Mouse (Mus musculus) limb, embryonic 15.5 days (tissue): ENCODE measurements around the gene Banp. TPM values are rescaled to one million over a fixed set of nuclear protein-coding genes. Genes with fewer than 3 reads are reported as not detected.

Source experiments
- ATAC-seq: fragments of 200-750 bp; cut with Nextera tagmentation; 2 replicates; pipeline ENCODE4 v1.8.0; 2017; ENCODE audit warnings: low read depth, moderate TSS enrichment; ENCODE audit not compliant: insufficient number of reproducible peaks, low FRiP score, low TSS enrichment
- H3K27ac ChIP-seq: fragments of 300-500 bp; sonication (generic); 2 replicates; pipeline ENCODE4 v1.5.1; 2015; ENCODE audit warnings: moderate library complexity, mild to moderate bottlenecking, inconsistent platforms
- H3K27me3 ChIP-seq: fragments of 300-500 bp; sonication (generic); 2 replicates; pipeline ENCODE4 v1.6.1; 2015; ENCODE audit warnings: inconsistent platforms
- H3K36me3 ChIP-seq: fragments of 300-500 bp; sonication (generic); 2 replicates; pipeline ENCODE4 v1.6.1; 2015; ENCODE audit warnings: inconsistent platforms
- H3K4me1 ChIP-seq: fragments of 300-500 bp; sonication (generic); 2 replicates; pipeline ENCODE4 v1.6.1; 2015; ENCODE audit warnings: inconsistent platforms
- H3K4me2 ChIP-seq: fragments of 300-500 bp; sonication (generic); 2 replicates; pipeline ENCODE4 v1.6.1; 2015; ENCODE audit warnings: mild to moderate bottlenecking, inconsistent platforms
- H3K4me3 ChIP-seq: fragments of 300-500 bp; sonication (generic); 2 replicates; pipeline ENCODE4 v1.5.1; 2015; ENCODE audit warnings: mild to moderate bottlenecking, inconsistent platforms
- H3K9ac ChIP-seq: fragments of 300-500 bp; sonication (generic); 2 replicates; pipeline ENCODE4 v1.6.1; 2015; ENCODE audit warnings: inconsistent platforms
- H3K9me3 ChIP-seq: fragments of 300-500 bp; sonication (generic); 2 replicates; pipeline ENCODE4 v1.6.1; 2016; ENCODE audit warnings: inconsistent platforms
- WGBS: fragments of 180-500 bp; shearing (Covaris S2); methylation state at CpG from one replicate; pipeline ENCODE4 v1.1.7; 2015; 5-methylcytosine and 5-hydroxymethylcytosine counted together
- polyA plus RNA-seq: library from polyadenylated mRNA; unstranded; fragments of >200 nt; fragmentation: Nextera tagmentation; extraction: Ambion mirVana; gene quantifications from 2 replicates; pipeline ENCODE4 v1.2.1, GENCODE M21; 2015

Gene Banp
- polyA plus RNA-seq, 1 experiment from 2014 or later: 42.3 TPM

GRCm38 (mm10) chr8:121944831-121945230 is 4.7 kb upstream of the Banp start, which contains the start of gene Car5a:
Gene Car5a, minus strand, starts transcription at chr8:121944904.
- no peak for ATAC-seq
- peaks cover 32% of the 10 kb centered on the region for H3K4me1 ChIP-seq
- no peaks in the 10 kb centered on the region for H3K36me3 ChIP-seq
- no peaks in the 10 kb centered on the region for H3K9me3 ChIP-seq
- H3K4me3 ChIP-seq: no peak within 1 kb of the TSS
- no peak within 1 kb of the TSS for H3K9ac ChIP-seq
- no peak within 1 kb of the TSS for H3K27ac ChIP-seq
- H3K4me2 ChIP-seq: no peak within 1 kb of the TSS
- H3K27me3 ChIP-seq: no peaks in the 10 kb centered on the region

DNA sequence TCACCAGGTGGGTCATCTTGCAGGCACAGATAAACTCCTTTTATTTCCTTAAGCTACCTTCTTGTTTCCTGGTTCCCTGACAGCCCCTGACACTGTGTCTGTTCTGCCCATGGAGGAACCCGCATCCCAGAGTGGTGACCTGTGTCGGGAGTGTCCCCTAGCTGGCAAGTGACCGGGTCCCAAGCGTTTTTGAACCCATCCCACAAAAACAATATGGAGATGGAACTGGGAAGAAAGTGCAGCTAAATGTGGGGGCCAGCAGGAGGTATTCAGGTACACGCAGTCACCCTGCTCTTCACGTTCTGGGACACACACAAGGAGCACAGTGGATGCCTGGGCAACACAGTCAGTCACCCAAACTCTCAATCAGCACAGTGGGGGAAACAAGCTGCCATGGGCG is 3.2 kb upstream of the Banp start:
- WGBS: 86% methylated on average over 7 of the region's 7 CpGs
- no peak overlapping the region for H3K27ac ChIP-seq

GRCm38 (mm10) chr8:121947047-121947752 is 2.4 kb upstream of the Banp start:
- no peaks in the 10 kb centered on the region for H3K27me3 ChIP-seq
- H3K36me3 ChIP-seq: no peaks in the 10 kb centered on the region
- peak overlapping the region; percentile 88 for H3K27ac ChIP-seq
- H3K9me3 ChIP-seq: no peaks in the 10 kb centered on the region
- H3K4me2 ChIP-seq: peak overlapping the region; percentile 67
- ATAC-seq: no peak
- WGBS: 33% methylated on average over 19 of the region's 19 CpGs
- peak overlapping the region; percentile 14; the same call in 1 of the 2 replicates for H3K9ac ChIP-seq
- peaks cover 41% of the 10 kb centered on the region for H3K4me1 ChIP-seq
- H3K4me3 ChIP-seq: peak overlapping the region; percentile 37

More for the DNA sequence above, 3.2 kb upstream of the Banp start:
- H3K9me3 ChIP-seq: no peaks in the 10 kb centered on the region
- H3K4me1 ChIP-seq: peaks cover 34% of the 10 kb centered on the region
- no peaks in the 10 kb centered on the region for H3K27me3 ChIP-seq
- no peak for ATAC-seq
- no peak overlapping the region for H3K9ac ChIP-seq
- no peak overlapping the region for H3K4me3 ChIP-seq
- no peaks in the 10 kb centered on the region for H3K36me3 ChIP-seq
- H3K4me2 ChIP-seq: no peak overlapping the region

GRCm38 (mm10) chr8:121947753-121948141 is 1.8 kb upstream of the Banp start:
- peak overlapping the region; percentile 37 for H3K4me3 ChIP-seq
- H3K27me3 ChIP-seq: no peaks in the 10 kb centered on the region
- H3K9me3 ChIP-seq: no peaks in the 10 kb centered on the region
- peak overlapping the region; percentile 88 for H3K27ac ChIP-seq
- peaks cover 2% of the 10 kb centered on the region; the same call in 1 of the 2 replicates for H3K36me3 ChIP-seq
- peaks cover 47% of the 10 kb centered on the region for H3K4me1 ChIP-seq
- ATAC-seq: peak; percentile 36; the same call in 1 of the 2 replicates
- peak overlapping the region; percentile 67 for H3K4me2 ChIP-seq
- WGBS: under 1% methylated on average over 18 of the region's 18 CpGs
- H3K9ac ChIP-seq: peak overlapping the region; percentile 26

DNA sequence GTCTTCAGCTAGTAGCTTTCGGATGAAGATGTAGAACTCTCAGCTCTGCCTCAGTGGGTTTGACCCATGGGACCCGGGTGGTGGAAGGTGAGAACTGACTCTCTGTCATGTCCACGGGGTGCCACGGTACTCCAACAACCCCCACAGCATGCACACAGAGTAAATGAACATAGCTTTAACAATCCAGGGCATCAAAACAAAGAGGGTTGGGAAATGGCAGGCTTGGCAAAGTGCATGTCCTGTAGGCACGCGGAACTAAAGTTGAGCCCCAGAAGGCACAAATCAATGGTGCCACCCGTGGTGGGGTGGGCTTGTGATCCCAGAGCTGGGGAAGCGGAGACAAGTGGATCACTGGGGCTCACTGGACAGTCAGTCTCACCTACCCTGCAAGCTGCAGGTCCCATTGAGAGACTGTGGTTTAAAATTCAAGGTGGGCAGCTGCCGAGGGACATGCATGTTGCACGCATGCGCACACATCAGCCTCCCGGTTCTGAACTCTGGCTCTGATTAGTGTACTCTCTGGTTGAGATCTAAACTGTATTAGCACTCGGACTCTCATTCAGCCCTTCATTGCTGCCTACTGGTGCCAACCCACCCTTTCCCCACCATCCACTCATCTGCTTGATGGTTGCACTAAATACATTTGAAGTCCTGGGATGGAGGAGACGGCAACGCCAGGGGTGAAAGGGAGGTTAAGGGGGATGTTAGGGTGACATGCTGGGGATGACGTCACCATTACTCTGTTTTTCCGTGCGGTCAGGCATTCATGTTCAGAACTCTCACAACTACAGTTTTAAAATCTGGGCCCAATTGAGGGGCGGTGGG is 1.0 kb upstream of the Banp start:
- WGBS: 49% methylated on average over 19 of the region's 19 CpGs
- H3K27me3 ChIP-seq: no peaks in the 10 kb centered on the region
- H3K4me2 ChIP-seq: peak overlapping the region; percentile 67
- H3K9me3 ChIP-seq: no peaks in the 10 kb centered on the region
- ATAC-seq: no peak
- H3K36me3 ChIP-seq: peaks cover 10% of the 10 kb centered on the region; the same call in 1 of the 2 replicates
- H3K4me3 ChIP-seq: peak overlapping the region; percentile 37
- H3K9ac ChIP-seq: peak overlapping the region; percentile 26; the same call in 1 of the 2 replicates
- peak overlapping the region; percentile 88 for H3K27ac ChIP-seq
- peaks cover 54% of the 10 kb centered on the region for H3K4me1 ChIP-seq

- no peaks in the 10 kb centered on the region for H3K27me3 ChIP-seq
- peaks cover 69% of the 10 kb centered on the region for H3K4me1 ChIP-seq
- H3K9me3 ChIP-seq: no peaks in the 10 kb centered on the region
- peak overlapping the region; percentile 92 for H3K4me3 ChIP-seq
- H3K36me3 ChIP-seq: peaks cover 25% of the 10 kb centered on the region; the same call in 1 of the 2 replicates
- H3K9ac ChIP-seq: peak overlapping the region; percentile 99
- peak overlapping the region; percentile 76 for H3K4me2 ChIP-seq
- WGBS: under 1% methylated on average over 64 of the region's 66 CpGs
- peak overlapping the region; percentile 95 for H3K27ac ChIP-seq
- ATAC-seq: peak; percentile 95
Measured at GRCm38 (mm10) chr8:121949941-121950748, 595 bp downstream of the Banp start.

GRCm38 (mm10) chr8:121950749-121951655 is 1.5 kb downstream of the Banp start:
- H3K9me3 ChIP-seq: no peaks in the 10 kb centered on the region
- peaks cover 31% of the 10 kb centered on the region for H3K36me3 ChIP-seq
- H3K4me3 ChIP-seq: peak overlapping the region; percentile 92
- WGBS: under 1% methylated on average over 82 of the region's 97 CpGs
- H3K4me1 ChIP-seq: peaks cover 75% of the 10 kb centered on the region
- no peak for ATAC-seq
- H3K9ac ChIP-seq: peak overlapping the region; percentile 99
- no peaks in the 10 kb centered on the region for H3K27me3 ChIP-seq
- peak overlapping the region; percentile 95 for H3K27ac ChIP-seq
- H3K4me2 ChIP-seq: peak overlapping the region; percentile 76

DNA sequence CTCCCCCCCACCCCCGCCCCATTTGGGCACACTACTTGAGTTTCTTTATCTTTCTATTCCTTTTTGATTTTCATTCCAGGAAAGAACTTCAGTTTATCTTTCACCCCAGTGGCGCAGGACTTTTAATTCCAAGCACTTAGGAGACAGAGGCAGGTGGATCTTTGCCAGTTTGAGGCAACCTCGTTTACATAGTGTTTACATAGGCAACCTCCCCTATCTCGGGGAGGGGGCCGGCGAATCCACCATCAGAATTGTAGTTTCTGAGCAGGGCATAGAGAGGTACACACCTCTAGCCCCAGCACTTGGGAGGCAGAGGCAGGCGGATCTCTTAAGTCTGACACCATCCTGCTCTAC is 2.1 kb downstream of the Banp start:
- WGBS: 31% methylated on average over 7 of the region's 7 CpGs
- Histone ChIP-seq H3K9ac (peak overlapping the region; percentile 99), H3K4me1 (peaks cover 76% of the 10 kb centered on the region), H3K9me3 (no peaks in the 10 kb centered on the region), H3K27ac (0 out of 2 replicates have a peak overlapping the region, but pooled peaks have one; percentile 95), H3K4me2 (peak overlapping the region; percentile 76), H3K36me3 (peaks cover 33% of the 10 kb centered on the region), H3K27me3 (no peaks in the 10 kb centered on the region), H3K4me3 (peak overlapping the region; percentile 92)
- ATAC-seq: no peak

DNA sequence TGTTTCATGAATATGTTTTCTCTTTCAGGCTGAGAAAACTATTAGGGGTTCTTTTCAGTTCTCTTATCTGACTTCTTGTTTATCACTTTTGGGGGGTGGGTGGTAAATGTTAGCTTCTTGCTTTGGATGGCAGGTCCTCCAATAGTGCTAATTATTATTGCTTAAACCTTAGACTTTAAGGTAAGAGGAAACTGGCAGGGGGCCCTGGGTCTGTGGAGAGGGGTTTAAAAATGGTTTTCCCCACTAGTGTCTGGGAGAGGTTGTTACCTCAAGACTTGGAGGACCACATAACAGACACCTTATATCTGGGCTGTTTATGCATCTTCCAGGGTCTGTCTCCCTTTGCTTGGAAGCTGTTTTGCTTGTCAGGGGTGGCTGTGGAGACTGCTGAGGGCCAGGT is 2.6 kb downstream of the Banp start:
- peak overlapping the region; percentile 76; the same call in 1 of the 2 replicates for H3K4me2 ChIP-seq
- ATAC-seq: no peak
- H3K27me3 ChIP-seq: no peaks in the 10 kb centered on the region
- no peak overlapping the region for H3K27ac ChIP-seq
- H3K9ac ChIP-seq: no peak overlapping the region
- peaks cover 33% of the 10 kb centered on the region for H3K36me3 ChIP-seq
- H3K4me3 ChIP-seq: peak overlapping the region; percentile 92
- peaks cover 71% of the 10 kb centered on the region for H3K4me1 ChIP-seq
- no peaks in the 10 kb centered on the region for H3K9me3 ChIP-seq

GRCm38 (mm10) chr8:121952800-121953199 is 3.2 kb downstream of the Banp start:
- peaks cover 64% of the 10 kb centered on the region for H3K4me1 ChIP-seq
- 94% methylated on average over 7 of the region's 7 CpGs for WGBS
- no peak overlapping the region for H3K9ac ChIP-seq

More at GRCm38 (mm10) chr8:121952800-121953199, 3.2 kb downstream of the Banp start:
- Histone ChIP-seq H3K36me3 (peaks cover 33% of the 10 kb centered on the region), H3K27me3 (no peaks in the 10 kb centered on the region), H3K9me3 (no peaks in the 10 kb centered on the region), H3K4me3 (no peak overlapping the region), H3K4me2 (no peak overlapping the region), H3K27ac (no peak overlapping the region)
- no peak for ATAC-seq
